Mouse (Mus musculus) v-Abl transformed pro-B cells (cell line): ENCODE data around the gene Trim33.

Experiments
- in situ Hi-C, 2 experiments: fragments of 400-800 bp; cut with MboI; formaldehyde crosslinking; loops; one replicate each; pipeline ENCODE4 v1.15.1; 2025; ENCODE audit not compliant: unreplicated experiment in 2 of 2

Trim33 gene

DNA sequence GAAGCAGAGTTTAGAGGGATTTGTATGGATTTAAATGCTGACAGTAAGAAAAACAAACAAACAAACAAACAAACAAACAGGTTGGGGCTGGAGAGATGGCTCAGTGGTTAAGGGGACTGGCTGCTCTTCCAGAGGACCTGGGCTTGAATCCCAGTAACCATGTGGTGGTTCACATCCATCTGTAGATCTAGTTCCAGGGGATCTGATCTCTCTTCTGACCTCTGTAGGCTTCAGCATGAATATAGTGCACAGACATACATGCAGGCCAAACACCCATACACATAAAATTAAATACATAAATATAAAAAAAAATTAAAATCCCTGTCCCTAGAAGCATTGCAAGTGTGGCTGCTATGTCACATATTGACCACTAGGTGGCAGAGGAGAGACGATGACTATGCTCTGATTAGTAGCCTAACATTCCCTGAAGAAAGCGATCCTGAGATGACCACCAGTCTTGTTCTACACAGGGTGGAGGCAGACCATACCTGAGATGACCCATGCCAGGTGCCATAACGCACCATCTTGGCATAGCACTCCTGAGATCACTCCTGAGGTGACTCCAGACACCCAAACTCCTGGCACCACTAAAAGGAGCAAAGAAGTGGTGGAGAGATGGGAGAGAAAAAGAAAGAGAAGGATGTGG lies 113.6 kb downstream of the Trim33 start:
- in situ Hi-C loops: loop anchor here (5.0 to 25.0 kb wide), 11 partner anchors 330 to 1905 kb away; partner anchors contain the start of genes Ampd1 (in 1 of the 2), Gm10964 (in 1 of the 2), Nras (in 1 of the 2) and Olfml3 (in 1 of the 2)

DNA sequence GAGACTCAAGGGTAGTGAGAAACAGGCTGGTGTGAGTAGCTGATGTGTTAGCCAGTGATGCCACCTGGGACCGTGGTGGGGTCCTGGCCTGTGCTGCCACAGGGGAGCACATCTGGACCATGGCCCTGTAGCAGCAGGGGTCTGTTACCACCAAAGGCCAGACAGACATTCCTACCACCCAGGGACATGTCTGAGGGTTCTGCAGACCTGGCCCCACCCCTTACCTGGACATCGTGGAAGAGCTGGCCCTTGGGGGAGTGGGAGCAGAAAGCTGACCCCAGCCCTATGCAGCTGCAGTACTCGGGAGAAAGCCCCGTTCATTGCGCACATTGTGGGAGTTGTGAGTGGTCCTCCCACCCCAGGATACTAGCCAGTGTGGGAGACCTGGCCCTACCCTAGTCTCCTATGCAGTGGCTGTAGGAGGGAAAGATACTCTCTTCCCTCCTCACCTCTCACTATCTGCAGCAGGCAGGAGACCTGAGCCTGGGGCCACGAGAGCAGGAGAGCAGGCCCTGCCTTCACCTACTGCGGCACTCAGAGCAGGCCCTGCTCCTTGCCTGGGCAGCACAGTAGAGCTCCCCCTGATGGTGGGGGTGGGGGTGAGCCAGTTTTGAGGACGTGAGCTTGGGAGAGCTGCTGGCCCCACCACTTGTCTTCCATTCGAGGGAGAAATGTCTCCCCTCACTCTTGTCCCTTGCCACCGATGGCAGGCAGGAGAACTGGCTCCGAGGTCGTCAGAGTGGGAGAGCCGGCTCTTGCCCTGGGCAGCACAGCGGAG lies 114.4 kb downstream of the Trim33 start:
- in situ Hi-C loops: loop anchor here (5.0 to 25.0 kb wide), 11 partner anchors 331 to 1906 kb away; partner anchors contain the start of genes Ampd1 (in 1 of the 2), Gm10964 (in 1 of the 2), Nras (in 1 of the 2) and Olfml3 (in 1 of the 2)

DNA sequence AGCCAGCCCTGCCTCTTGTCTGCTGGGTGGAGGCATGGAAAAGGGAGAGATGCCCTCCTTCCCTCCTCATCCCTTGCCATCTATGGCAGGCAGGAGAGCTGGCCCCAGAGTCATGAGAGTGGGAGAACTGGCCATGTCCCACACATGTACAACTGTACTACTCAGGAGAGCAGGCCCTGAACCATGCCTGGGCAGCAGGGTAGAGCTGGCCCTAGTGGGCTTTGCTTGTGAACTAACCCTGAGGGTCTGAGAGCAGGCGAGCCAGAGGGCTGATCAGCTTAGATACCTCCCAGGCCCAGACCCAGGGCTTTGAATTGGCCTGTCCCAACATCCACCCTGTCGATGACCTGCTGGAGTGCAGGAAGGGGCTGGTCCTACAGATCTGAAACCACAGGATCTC lies 115.0 kb downstream of the Trim33 start:
- in situ Hi-C loops: loop anchor here (5.0 to 25.0 kb wide), 11 partner anchors 331 to 1907 kb away; partner anchors contain the start of genes Ampd1 (in 1 of the 2), Gm10964 (in 1 of the 2), Nras (in 1 of the 2) and Olfml3 (in 1 of the 2)

DNA sequence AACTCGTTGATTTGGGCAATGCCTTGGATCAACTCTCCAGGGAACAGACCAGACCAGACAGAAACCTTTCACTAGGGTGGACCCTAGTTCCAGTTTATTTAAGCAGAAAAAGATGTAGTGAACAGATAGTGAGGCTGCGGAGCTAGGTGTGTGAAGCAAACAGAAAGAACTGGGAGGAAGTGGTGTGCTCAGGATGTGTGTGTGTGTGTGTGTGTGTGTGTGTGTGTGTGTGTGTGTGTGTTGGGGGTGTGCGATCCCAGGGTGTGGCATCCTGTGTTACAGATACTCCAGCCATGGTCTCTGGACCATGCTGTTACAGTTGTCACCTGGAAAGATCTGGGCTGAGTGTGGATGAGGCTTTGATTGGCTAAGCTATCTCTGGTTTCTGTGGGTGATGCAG lies 118.4 kb downstream of the Trim33 start:
- in situ Hi-C loops: loop anchor here (10.0 to 25.0 kb wide), 9 partner anchors 327 to 1910 kb away; partner anchors contain the start of genes Ampd1 (in 1 of the 2), Gm10964 (in 1 of the 2), Nras (in 1 of the 2) and Olfml3 (in 1 of the 2)

DNA sequence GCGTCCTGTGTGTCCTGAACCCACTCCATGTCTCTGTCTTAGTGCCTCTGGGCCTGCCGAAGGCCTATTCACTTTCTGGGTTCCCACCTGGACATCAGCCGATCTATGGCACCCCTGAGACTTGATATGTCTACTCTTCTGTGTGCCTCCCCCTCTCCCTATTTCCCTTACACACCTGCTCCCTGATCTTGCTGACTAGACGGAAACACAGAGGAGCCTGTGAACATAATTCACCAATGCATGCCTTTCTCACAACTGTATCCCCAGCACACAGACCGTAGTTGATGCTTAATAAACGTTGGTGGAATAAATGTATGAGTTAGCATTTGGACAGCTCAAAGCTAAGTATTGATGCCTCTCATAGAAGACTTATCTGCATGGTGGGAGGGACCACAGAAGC lies 121.7 kb downstream of the Trim33 start:
- in situ Hi-C loops: no loop called here

DNA sequence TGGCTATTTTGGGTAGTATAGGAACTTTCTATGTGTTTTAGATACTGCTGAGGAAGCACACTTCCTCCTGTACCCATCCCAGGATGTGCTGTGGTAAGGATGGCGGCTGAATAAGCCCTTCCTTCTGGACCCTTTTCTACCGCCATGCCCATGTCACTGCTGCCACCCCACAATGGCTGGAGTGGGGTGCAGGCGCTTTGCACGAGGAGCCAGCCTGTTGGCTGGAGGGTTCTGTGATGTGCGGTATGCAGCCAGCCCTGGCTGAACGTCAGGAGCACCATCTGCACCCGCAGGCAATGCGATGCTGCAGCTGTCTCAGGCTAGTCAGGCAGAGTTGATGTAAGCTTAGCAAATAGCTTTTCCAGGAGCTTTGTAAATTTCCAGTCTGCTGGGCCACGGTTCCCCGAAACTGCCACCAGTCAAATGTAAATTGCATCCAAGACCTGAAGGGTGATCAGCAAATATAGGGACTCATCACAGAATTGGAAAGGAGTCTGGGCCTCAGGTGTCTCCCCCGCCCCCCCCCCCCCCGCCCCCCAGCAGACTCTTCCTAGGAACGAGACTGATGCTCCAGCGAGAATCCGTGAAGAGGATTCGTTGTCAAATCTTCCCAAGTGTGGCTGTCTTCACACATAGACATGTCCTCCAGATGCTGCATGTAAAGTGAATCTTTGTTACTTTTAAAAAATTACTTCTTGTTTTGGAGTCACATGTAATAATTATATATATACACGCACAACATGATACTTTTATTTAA lies 122.4 kb downstream of the Trim33 start:
- in situ Hi-C loops: no loop called here

DNA sequence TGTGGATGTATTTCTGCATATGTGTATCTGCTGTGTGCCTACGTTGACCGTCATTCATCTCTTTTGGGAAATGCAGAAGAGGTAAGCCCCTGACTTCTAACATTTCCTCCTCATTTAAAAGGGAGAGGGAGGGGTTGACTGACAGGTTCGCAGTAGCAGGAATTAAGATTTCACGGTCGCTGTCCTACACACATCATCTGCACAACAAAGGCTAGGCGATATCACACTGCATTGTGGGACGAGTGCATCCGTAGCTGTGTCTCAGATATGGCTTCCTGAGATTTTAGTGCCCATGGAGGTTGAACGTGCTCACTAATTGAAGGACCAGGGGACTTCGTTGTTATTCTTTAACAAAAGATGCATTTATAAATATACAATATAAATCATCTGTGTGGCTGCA lies 123.1 kb downstream of the Trim33 start:
- in situ Hi-C loops: no loop called here

DNA sequence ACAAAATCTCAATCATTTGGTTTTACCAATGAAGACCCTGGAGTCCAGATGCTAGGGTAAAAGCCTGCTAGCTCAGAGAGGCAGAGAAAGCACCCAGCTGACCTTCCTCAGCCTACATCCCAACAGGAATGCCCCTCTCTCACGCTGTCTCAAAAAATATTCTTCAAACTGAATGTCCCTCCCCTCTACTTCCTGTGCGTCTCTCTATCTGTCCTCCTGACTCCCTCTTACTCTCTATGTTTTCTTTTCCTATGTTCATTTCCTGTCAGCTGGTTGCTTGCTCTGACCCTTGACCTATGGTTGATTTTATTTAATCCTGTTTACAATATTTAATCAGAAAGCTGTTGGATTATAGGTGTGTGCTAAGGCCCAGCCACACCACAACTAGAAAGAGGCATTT lies 126.0 kb downstream of the Trim33 start:
- in situ Hi-C loops: no loop called here

DNA sequence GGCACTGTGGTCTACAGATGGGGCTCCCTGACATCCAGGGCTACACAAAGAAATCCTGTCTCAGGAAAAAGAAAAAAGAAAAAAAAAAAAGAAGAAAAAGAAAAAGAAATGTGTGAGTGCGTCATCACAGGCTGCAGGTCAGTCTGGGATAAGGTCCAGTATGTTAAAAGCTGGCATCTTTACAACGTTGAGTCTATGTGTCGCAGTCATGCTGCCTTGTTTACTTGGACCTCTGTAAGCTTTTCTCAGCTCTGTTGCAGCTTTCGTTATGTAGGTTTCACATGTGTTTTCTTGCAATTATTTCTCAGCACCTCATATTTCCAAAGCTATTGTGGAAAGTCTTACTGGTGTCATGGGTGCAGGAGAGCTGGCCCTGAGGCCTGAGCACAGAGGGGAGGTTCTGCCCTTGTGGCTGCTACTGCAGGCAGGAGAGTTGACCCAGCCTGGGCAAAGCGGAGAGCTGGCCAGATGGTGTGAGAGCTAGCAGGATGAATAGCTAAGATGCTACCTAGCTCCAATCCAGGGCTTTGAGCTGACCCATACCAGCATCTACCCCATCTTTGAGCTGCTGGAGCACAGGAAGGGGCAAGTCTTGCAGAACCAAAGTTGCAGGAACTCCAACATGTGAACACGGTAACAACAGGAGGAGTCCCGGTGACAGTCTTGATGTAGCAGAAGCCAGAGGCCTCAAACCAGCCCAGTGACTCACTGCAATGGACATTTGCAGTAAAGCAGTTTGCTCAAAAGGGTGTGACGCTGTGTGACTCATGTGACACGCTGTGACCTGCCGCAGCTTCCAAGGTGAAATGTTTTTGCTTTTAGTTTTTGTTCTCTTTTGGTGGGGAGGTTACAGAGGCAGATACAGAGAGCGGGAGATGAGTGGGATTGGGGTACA lies 127.0 kb downstream of the Trim33 start:
- in situ Hi-C loops: no loop called here
